Mouse (Mus musculus): ENCODE data around the gene Sh2d7. TPM values are rescaled to one million over a fixed set of nuclear protein-coding genes. Genes with fewer than 3 reads are reported as not detected.

Gene Sh2d7
- total and polyA plus RNA-seq, 3 experiments, result 0.04 TPM; not detected in 2

DNA sequence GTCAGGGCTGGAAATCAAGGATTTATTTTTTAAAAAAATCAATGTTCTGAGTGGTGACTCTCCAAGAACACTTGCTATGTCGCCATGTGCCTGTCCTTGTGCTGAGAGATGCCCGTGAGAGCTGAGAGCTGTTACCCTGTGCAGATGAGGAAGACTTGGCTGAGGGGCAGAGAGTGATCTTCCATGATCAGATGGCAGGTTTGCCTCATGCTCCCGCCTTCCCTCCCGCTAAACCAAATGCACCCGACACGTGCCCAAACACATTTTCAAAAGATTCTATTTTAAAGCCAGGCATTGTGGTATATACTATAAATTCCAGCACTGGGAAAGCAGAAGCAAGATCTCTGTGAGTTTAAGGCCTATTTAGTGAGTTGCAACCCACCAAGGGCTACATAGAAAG is 7.9 kb upstream of the Sh2d7 start:
- no peaks in the 10 kb centered on the region for H3K9me3 ChIP-seq (replicated peaks; ENCODE audit: insufficient read depth, low read length)
- H3K4me1 ChIP-seq (ENCODE audit: control insufficient read depth in 1 of 2, insufficient read depth in 2 of 2, low read length in 2 of 2), result no peaks in the 10 kb centered on the region
- H3K27ac ChIP-seq (ENCODE audit: control insufficient read depth, low read depth, low read length), result no peak overlapping the region
- no peak for DNase-seq (ENCODE audit: low read depth, low spot score)
- no peak overlapping the region for H3K9ac ChIP-seq (ENCODE audit: control insufficient read depth, low read depth, low read length, poor library complexity, severe bottlenecking)
- no peaks in the 10 kb centered on the region for H3K79me2 ChIP-seq (ENCODE audit: control insufficient read depth, insufficient read depth, low read length, poor library complexity)
- TF ChIP-seq USF2 (IDR thresholded peaks at IDR 0.05; ENCODE audit: borderline replicate concordance in 1 of 2, insufficient read depth in 1 of 2, low read depth in 1 of 2, low read length in 2 of 2) (no peak), CTCF (IDR thresholded peaks at IDR 0.05 in 2 of 3, conservative IDR thresholded peaks at IDR 0.05 in 1 of 3; ENCODE audit: control insufficient read depth in 1 of 3, insufficient read depth in 1 of 3, low read depth in 2 of 3, low read length in 3 of 3, poor library complexity in 1 of 3, severe bottlenecking in 1 of 3) (no peak), RAD21 (IDR thresholded peaks at IDR 0.05; ENCODE audit: low read depth, low read length) (no peak), SIN3A (IDR thresholded peaks at IDR 0.05; ENCODE audit: low read length) (no peak), BHLHE40 (IDR thresholded peaks at IDR 0.05; ENCODE audit: borderline replicate concordance, low read depth, low read length) (no peak), JUND (IDR thresholded peaks at IDR 0.05; ENCODE audit: low read depth, low read length) (no peak), MEF2A (IDR thresholded peaks at IDR 0.05; ENCODE audit: extremely low read depth, insufficient replicate concordance, low read depth, low read length, poor library complexity, severe bottlenecking) (no peak), E2F4 (IDR thresholded peaks at IDR 0.05; ENCODE audit: borderline replicate concordance, low read depth, low read length) (no peak), MAFK (IDR thresholded peaks at IDR 0.05; ENCODE audit: borderline replicate concordance, low read depth, low read length) (no peak), POLR2AphosphoS5 (IDR thresholded peaks at IDR 0.05; ENCODE audit: borderline replicate concordance, low read depth, low read length) (no peak), GABPA (IDR thresholded peaks at IDR 0.05; ENCODE audit: low read depth, low read length) (no peak), TAL1 (IDR thresholded peaks at IDR 0.05; ENCODE audit: low read length) (no peak), RCOR1 (IDR thresholded peaks at IDR 0.05; ENCODE audit: low read depth, low read length) (no peak), TCF12 (IDR thresholded peaks at IDR 0.05; ENCODE audit: low read depth, low read length) (no peak), POLR2AphosphoS2 (IDR thresholded peaks at IDR 0.05; ENCODE audit: low read length) (no peak), MXI1 (IDR thresholded peaks at IDR 0.05; ENCODE audit: low read depth, low read length) (no peak), ZC3H11A (IDR thresholded peaks at IDR 0.05; ENCODE audit: low read depth, low read length) (no peak), ZKSCAN1 (IDR thresholded peaks at IDR 0.05; ENCODE audit: low read depth, low read length) (no peak), EP300 (IDR thresholded peaks at IDR 0.05; ENCODE audit: low read depth in 1 of 2, low read length in 2 of 2) (no peak)
- no peaks in the 10 kb centered on the region for H3K36me3 ChIP-seq (ENCODE audit: control insufficient read depth in 1 of 2, insufficient read depth in 2 of 2, low read length in 2 of 2)
- no peak overlapping the region for H3K4me3 ChIP-seq (ENCODE audit: control insufficient read depth in 1 of 2, insufficient read depth in 1 of 2, low read depth in 2 of 2, low read length in 2 of 2)
- peaks cover 3 to 8% of the 10 kb centered on the region in 2 experiments for H3K27me3 ChIP-seq (ENCODE audit: control insufficient read depth in 1 of 2, insufficient read depth in 2 of 2, low read length in 2 of 2)

DNA sequence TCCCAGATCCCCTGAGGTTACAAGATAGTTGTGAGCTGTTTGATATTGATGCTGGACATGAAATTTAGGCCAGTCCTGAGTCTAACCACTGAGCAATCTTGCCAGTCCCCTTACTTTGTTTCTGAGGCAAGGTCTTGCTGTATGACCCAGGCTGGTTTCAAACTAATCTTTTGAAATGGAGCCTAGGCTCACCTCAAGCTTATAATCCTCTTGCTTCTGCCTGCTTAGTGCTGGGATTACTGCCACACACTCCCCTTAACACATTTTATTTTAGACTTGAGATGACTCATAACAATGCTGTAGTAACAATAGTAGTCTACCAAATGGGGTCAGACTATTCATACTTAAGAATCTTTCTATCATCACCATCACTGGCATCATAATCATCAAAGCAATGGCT is 7.4 kb upstream of the Sh2d7 start:
- H3K27ac ChIP-seq (ENCODE audit: control insufficient read depth, low read depth, low read length), result no peak overlapping the region
- TF ChIP-seq ETS1 (IDR thresholded peaks at IDR 0.05; ENCODE audit: low read depth, low read length) (no peak), ZMIZ1 (IDR thresholded peaks at IDR 0.05; ENCODE audit: low read depth, low read length) (no peak), MYC (IDR thresholded peaks at IDR 0.05; ENCODE audit: low read depth, low read length) (no peak), NELFE (IDR thresholded peaks at IDR 0.05; ENCODE audit: low read depth, low read length) (no peak), MAZ (IDR thresholded peaks at IDR 0.05; ENCODE audit: low read depth, low read length) (no peak), ELF1 (IDR thresholded peaks at IDR 0.05; ENCODE audit: low read depth, low read length) (no peak), KAT2A (conservative IDR thresholded peaks at IDR 0.05; ENCODE audit: low read depth, low read length) (no peak), TCF12 (IDR thresholded peaks at IDR 0.05; ENCODE audit: low read depth, low read length) (no peak), CHD2 (IDR thresholded peaks at IDR 0.05; ENCODE audit: low read length) (no peak), E2F4 (IDR thresholded peaks at IDR 0.05; ENCODE audit: borderline replicate concordance, low read depth, low read length) (no peak), UBTF (IDR thresholded peaks at IDR 0.05; ENCODE audit: borderline replicate concordance, insufficient read depth, low read depth, low read length) (no peak), JUND (IDR thresholded peaks at IDR 0.05; ENCODE audit: low read depth, low read length) (no peak), GABPA (IDR thresholded peaks at IDR 0.05; ENCODE audit: low read depth, low read length) (no peak), TAL1 (IDR thresholded peaks at IDR 0.05; ENCODE audit: low read length) (no peak), SMC3 (IDR thresholded peaks at IDR 0.05; ENCODE audit: low read depth, low read length) (no peak), CHD1 (IDR thresholded peaks at IDR 0.05; ENCODE audit: low read depth, low read length) (no peak)
- H3K27me3 ChIP-seq (ENCODE audit: control insufficient read depth in 1 of 2, insufficient read depth in 2 of 2, low read length in 2 of 2), result peaks cover 2 to 8% of the 10 kb centered on the region in 2 experiments
- no peak for DNase-seq (ENCODE audit: low read depth, low spot score)
- no peaks in the 10 kb centered on the region for H3K79me2 ChIP-seq (ENCODE audit: control insufficient read depth, insufficient read depth, low read length, poor library complexity)
- no peaks in the 10 kb centered on the region for H3K9me3 ChIP-seq (replicated peaks; ENCODE audit: insufficient read depth, low read length)
- H3K4me1 ChIP-seq (ENCODE audit: control insufficient read depth in 1 of 2, insufficient read depth in 2 of 2, low read length in 2 of 2), result no peaks in the 10 kb centered on the region
- no peak overlapping the region for H3K4me3 ChIP-seq (ENCODE audit: control insufficient read depth in 1 of 2, insufficient read depth in 1 of 2, low read depth in 2 of 2, low read length in 2 of 2)
- no peaks in the 10 kb centered on the region for H3K36me3 ChIP-seq (ENCODE audit: control insufficient read depth in 1 of 2, insufficient read depth in 2 of 2, low read length in 2 of 2)
- no peak overlapping the region for H3K9ac ChIP-seq (ENCODE audit: control insufficient read depth, low read depth, low read length, poor library complexity, severe bottlenecking)

Measured in MEL (cell line).